Mouse (Mus musculus): ENCODE results near the gene Rabggta.

DNA sequence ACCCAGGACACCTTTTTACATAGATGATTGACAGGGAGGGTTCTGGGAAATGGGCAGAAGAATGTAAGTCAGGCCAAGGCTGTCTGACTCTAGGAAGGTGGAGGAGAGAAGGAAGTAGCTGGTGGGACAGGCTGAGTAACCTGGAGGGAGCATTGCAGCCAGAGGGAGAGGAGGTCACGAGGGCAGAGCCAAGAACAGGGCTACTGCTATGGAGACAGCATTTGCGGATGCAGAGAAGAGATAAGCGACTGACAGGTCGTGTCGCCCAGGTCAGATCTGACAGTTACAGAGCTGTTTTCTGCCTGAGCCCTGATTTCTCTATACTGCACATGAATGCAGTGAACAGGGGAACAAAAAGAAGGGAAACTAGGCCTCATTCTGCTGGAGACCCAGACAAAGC, 14.7 kb downstream of the Rabggta start:
- no peak for TF ChIP-seq CTCF (IDR thresholded peaks at IDR 0.05; ENCODE audit: borderline replicate concordance, insufficient read depth, low read depth, low read length)
- TF ChIP-seq POLR2A (IDR thresholded peaks at IDR 0.05; ENCODE audit: borderline replicate concordance, insufficient read depth, low read length) = no peak
